Mouse (Mus musculus): ENCODE data around the gene Hist2h3c2. TPM values are rescaled to one million over a fixed set of nuclear protein-coding genes. Genes with fewer than 3 reads are reported as not detected.

Hist2h3c2 gene
- polyA plus RNA-seq, 1 experiment from 2014 or later: 6.5 TPM

DNA sequence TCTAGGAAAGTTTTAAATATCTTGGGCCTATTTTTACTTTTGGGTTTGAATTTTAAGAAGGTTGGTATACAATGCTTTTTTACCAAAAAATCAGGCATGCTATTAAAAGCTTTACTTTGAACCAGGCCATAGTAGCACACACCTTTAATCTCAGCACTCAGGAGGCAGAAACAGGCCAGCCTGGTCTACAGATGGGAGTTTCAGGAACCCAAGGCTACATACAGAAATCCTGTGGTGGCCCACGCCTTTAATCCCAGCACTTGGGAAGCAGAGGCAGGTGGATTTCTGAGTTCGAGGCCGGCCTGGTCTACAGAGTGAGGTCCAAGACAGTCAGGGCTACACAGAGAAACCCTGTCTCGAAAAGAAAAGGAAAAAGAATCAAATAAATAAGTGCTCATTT, 28.6 kb upstream of the Hist2h3c2 start:
- Histone ChIP-seq H3K4me1 (replicated peaks) (peaks cover 11% of the 10 kb centered on the region), H3K27ac (peak overlapping the region; percentile 83; the same call in 1 of the 2 replicates), H3K4me3 (replicated peaks) (no peak overlapping the region), H3K9me3 (no peaks in the 10 kb centered on the region), H3K36me3 (no peaks in the 10 kb centered on the region), H3K4me2 (replicated peaks) (peak overlapping the region; percentile 51; the same call in 1 of the 2 replicates), H3K9ac (no peak overlapping the region; the same call in 1 of the 2 replicates), H3K27me3 (replicated peaks) (no peaks in the 10 kb centered on the region)
- ATAC-seq: no peak
- 77% methylated on average over 4 of the region's 4 CpGs for WGBS

DNA sequence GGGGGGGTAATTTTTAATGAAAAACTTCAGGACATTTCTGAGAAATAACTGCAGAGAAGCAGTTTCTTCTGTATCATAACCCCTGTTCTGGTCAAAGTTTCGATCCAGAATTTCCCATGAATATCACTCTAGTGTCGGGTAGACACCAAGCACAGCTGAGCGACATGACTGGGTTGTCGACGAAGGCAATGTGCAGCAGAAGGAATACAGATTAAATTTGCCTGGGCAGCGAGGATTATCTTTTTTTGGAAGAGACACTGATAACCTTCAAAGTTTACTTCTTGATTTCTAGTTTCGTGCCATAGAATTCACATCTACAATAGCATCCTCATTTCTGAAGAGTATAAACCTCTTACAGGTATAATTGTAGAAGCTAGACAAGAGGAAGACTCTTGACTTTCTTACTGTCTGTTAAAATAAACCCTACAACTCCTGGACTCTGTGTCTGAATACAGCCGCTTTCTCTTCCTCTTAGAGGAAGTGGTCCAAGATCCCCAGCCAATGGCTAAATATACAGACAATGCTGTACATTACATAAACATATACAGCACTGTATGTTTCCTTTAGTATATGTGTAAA, 27.3 kb upstream of the Hist2h3c2 start:
- no peak overlapping the region for H3K9ac ChIP-seq
- H3K4me2 ChIP-seq (replicated peaks): no peak overlapping the region
- H3K36me3 ChIP-seq: no peaks in the 10 kb centered on the region
- no peak overlapping the region for H3K4me3 ChIP-seq (replicated peaks)
- H3K27ac ChIP-seq: no peak overlapping the region
- H3K9me3 ChIP-seq: no peaks in the 10 kb centered on the region
- H3K27me3 ChIP-seq (replicated peaks): no peaks in the 10 kb centered on the region
- ATAC-seq: no peak
- WGBS: 88% methylated on average over 8 of the region's 8 CpGs
- peaks cover 17% of the 10 kb centered on the region for H3K4me1 ChIP-seq (replicated peaks)

DNA sequence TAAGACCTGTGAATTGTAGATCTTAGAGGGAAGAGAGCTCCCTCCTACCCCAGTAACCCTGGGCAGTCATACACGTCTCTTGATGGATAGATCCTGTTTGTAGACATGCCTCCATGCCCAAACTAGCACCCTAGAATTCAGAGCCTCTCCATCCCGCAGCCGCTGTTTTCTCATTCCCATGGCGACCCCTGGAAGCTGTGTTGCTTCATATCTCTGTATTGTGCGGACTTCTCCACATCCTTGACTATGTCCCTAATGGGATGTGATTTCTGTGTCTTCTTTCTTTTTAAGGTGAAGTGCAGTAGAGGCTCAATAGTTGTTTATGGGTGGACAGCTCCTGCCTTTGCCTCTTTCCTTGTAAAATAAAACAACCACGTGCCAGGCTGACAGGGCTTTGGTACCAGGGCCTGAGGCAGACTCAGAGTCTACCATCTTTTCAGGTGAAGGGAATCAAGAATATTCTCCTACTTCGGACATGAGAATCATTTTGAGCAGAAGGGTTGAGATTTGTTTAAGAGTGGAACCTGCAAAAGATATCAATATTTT, 25.6 kb upstream of the Hist2h3c2 start:
- Histone ChIP-seq H3K4me2 (replicated peaks) (peak overlapping the region; percentile 72), H3K27ac (peak overlapping the region; percentile 94), H3K4me1 (replicated peaks) (peaks cover 17% of the 10 kb centered on the region), H3K9me3 (no peaks in the 10 kb centered on the region), H3K36me3 (no peaks in the 10 kb centered on the region), H3K27me3 (replicated peaks) (no peaks in the 10 kb centered on the region), H3K4me3 (replicated peaks) (0 out of 2 replicates have a peak overlapping the region, but pooled peaks have one; percentile 53), H3K9ac (peak overlapping the region; percentile 59)
- 73% methylated on average over 7 of the region's 7 CpGs for WGBS
- no peak for ATAC-seq

DNA sequence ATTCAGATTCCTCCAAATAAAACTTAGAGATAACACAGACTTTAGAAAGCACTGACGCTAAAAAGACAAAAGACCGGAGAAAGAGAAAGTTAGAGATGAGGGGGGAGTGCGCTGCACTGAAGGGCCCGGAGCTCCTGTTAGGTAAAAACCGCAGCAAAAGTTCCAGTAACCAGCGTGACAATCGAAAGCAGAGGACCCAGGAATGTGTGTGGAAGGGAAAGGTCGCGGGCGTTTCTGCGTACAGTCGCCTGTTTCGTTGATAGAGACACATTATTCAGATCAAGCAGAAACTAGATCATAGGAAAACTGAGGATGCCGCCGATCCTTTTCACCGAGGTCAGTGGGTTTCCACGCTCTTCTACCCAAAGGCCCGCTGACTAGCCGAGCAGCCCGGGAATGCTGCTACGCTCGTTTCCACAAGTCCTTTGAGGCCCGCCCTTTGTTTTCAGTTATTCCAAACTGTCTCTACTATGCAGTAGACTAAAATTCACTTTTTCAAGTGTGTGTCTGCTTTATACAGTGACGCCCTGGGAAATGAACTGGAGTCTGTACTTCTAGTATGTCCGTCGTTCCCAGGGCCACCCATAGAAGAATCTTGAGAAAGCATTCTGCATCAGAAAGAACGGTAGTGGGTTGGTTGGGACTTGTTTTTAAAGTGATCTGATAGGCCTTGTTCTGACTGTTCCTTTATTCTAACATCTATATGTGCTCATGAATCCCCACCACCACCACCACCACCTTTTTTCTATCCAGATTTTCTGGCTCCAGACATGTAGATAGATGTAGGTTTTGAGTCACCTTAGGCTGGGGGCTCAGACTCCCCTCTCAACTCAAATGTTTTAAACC, 24.9 kb upstream of the Hist2h3c2 start:
- Histone ChIP-seq H3K27me3 (replicated peaks) (no peaks in the 10 kb centered on the region), H3K4me3 (replicated peaks) (peak overlapping the region; percentile 53), H3K9ac (peak overlapping the region; percentile 59), H3K4me1 (replicated peaks) (peaks cover 17% of the 10 kb centered on the region), H3K9me3 (no peaks in the 10 kb centered on the region), H3K36me3 (no peaks in the 10 kb centered on the region), H3K4me2 (replicated peaks) (peak overlapping the region; percentile 72), H3K27ac (peak overlapping the region; percentile 94)
- 5% methylated on average over 27 of the region's 27 CpGs for WGBS
- peak; percentile 45 for ATAC-seq

DNA sequence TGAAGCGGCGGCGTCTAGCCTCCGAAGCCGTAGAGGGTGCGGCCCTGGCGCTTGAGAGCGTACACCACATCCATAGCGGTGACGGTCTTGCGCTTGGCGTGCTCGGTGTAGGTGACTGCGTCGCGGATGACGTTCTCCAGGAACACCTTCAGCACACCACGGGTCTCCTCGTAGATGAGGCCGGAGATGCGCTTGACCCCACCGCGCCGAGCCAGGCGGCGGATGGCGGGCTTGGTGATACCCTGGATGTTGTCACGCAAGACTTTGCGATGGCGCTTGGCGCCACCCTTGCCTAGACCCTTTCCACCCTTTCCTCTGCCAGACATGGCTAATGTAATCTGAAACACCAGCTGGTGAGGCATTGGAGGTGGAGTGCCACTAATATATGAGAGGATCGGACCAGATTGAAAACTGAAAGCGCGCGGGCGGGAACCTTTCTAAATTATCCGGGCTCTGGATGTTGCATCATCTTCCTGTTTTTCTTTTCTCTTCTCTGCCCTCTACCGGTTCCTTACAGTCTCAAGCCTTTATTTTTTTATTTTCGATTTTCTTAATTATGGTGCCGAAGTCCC, 24.1 kb upstream of the Hist2h3c2 start, which contains the start of gene Hist2h4:
Hist2h4 (minus strand) TSS at position 333 of the 572 bp plus-strand sequence.
- peak within 1 kb of the TSS; percentile 99 for H3K27ac ChIP-seq
- H3K9ac ChIP-seq: peak within 1 kb of the TSS; percentile 68
- peak within 1 kb of the TSS; percentile 53 for H3K4me3 ChIP-seq (replicated peaks)
- H3K4me1 ChIP-seq (replicated peaks): peaks cover 17% of the 10 kb centered on the region
- no peaks in the 10 kb centered on the region for H3K9me3 ChIP-seq
- under 1% methylated on average over 40 of the region's 40 CpGs for WGBS
- no peaks in the 10 kb centered on the region for H3K27me3 ChIP-seq (replicated peaks)
- H3K36me3 ChIP-seq: no peaks in the 10 kb centered on the region
- H3K4me2 ChIP-seq (replicated peaks): peak within 1 kb of the TSS; percentile 72
- ATAC-seq: peak; percentile 91

DNA sequence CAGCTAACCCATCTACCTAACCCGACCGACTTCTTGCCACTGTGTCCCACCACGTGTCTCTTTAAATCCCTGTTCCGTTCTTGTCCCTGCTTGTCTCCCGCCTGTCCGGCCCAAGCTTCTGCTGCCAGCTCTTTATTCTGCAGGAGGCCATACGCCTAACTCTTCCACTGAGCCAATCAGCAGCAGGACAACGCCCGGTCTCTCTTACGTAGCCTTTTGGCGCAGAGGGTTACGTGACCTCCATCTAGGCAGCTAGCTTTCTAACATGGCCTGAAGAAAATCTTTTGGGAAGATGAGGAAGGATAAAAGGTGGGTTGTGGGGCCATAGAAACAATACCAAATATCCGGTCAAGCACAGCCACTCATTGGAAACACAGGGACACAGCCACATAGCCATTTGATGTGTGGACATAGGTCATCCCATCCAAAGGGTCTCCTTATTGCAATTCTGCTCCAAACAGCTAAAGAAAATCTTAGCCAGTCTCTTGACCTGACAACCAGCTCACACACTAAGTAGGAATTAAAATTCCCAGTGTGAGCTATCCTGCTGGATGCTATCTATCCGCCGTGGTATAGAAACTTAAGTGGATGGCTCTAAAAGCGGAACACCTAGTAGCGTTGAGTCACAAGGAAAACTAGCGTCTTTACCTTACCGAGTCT, 23.4 kb upstream of the Hist2h3c2 start:
- Histone ChIP-seq H3K27ac (peak overlapping the region; percentile 99), H3K27me3 (replicated peaks) (no peaks in the 10 kb centered on the region), H3K36me3 (no peaks in the 10 kb centered on the region), H3K9ac (peak overlapping the region; percentile 68), H3K4me1 (replicated peaks) (peaks cover 13% of the 10 kb centered on the region), H3K4me3 (replicated peaks) (peak overlapping the region; percentile 53), H3K9me3 (no peaks in the 10 kb centered on the region), H3K4me2 (replicated peaks) (peak overlapping the region; percentile 72)
- ATAC-seq: peak; percentile 85
- WGBS: under 1% methylated on average over 19 of the region's 19 CpGs

DNA sequence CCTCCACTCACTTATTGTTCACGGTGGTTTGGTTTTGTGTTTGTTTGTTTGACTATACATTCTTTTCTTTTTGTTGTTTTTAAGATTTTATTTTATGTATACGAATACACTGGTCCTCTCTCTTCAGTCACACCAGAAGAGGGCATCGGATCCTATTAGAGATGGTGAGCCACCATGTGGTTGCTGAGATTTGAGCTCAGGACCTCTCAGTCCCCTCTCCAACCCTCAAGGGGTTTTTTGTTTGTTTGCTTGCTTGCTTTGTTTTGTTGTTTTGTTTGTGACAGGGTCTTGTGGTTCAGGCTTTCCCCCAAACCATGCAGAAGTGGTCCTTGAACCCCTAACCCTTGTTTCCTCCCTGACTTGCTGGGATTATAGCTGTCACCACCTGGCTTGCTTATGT, 22.7 kb upstream of the Hist2h3c2 start:
- H3K27ac ChIP-seq: peak overlapping the region; percentile 99
- H3K36me3 ChIP-seq: no peaks in the 10 kb centered on the region
- no peaks in the 10 kb centered on the region for H3K9me3 ChIP-seq
- no peak for ATAC-seq
- no peaks in the 10 kb centered on the region for H3K27me3 ChIP-seq (replicated peaks)
- peaks cover 14% of the 10 kb centered on the region for H3K4me1 ChIP-seq (replicated peaks)
- 58% methylated on average over 3 of the region's 3 CpGs for WGBS
- H3K9ac ChIP-seq: no peak overlapping the region; the same call in 1 of the 2 replicates
- peak overlapping the region; percentile 72 for H3K4me2 ChIP-seq (replicated peaks)
- peak overlapping the region; percentile 53 for H3K4me3 ChIP-seq (replicated peaks)

DNA sequence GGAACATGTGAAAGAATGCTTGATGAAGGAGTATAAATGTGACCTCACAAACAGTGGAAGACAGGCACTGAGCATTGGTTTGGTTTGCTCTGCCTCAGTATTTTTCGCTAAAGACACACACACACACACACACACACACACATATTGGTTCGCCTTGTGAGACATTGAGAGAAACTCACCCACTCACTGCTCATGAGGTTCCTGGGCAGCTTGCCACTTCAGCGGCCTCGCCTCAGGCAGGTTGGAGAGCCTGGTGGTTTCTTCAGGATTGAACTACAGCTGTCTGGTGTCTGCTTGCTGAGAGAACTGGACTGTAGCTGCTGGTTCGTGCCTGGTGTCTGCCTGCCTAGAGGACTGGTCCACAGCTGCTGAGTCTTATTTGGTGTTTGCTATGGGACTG, 21.3 kb upstream of the Hist2h3c2 start:
- H3K9ac ChIP-seq: no peak overlapping the region
- no peaks in the 10 kb centered on the region for H3K36me3 ChIP-seq
- no peak overlapping the region for H3K4me3 ChIP-seq (replicated peaks)
- peaks cover 16% of the 10 kb centered on the region for H3K4me1 ChIP-seq (replicated peaks)
- ATAC-seq: no peak
- WGBS: 88% methylated on average over 5 of the region's 5 CpGs
- H3K27ac ChIP-seq: no peak overlapping the region
- H3K27me3 ChIP-seq (replicated peaks): no peaks in the 10 kb centered on the region
- H3K9me3 ChIP-seq: no peaks in the 10 kb centered on the region
- H3K4me2 ChIP-seq (replicated peaks): no peak overlapping the region

DNA sequence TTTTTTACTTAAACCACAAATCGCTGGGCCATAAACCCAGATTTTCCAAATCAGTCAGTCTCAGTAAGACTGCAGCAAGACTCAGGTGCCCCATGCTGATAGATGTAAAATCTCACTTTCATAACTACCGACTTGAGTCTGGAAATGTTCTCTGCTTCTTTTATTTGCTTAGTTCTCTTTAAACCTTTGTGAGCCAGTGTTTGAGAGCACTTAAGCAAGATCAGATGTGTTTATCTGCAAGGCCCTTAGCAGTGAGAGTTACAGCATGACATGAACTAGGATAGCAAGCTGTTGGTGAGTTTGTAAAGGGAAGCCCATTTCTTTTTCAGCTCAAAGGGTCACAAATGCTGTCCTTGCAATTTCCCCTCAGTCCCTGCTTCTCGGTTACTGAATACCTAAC, 18.3 kb upstream of the Hist2h3c2 start:
- no peak overlapping the region for H3K4me3 ChIP-seq (replicated peaks)
- no peak overlapping the region for H3K9ac ChIP-seq
- H3K27ac ChIP-seq: no peak overlapping the region
- no peaks in the 10 kb centered on the region for H3K27me3 ChIP-seq (replicated peaks)
- no peak overlapping the region for H3K4me2 ChIP-seq (replicated peaks)
- ATAC-seq: no peak
- no peaks in the 10 kb centered on the region for H3K36me3 ChIP-seq
- 72% methylated on average over 3 of the region's 3 CpGs for WGBS
- peaks cover 10% of the 10 kb centered on the region; the same call in 1 of the 2 replicates for H3K4me1 ChIP-seq (replicated peaks)
- no peaks in the 10 kb centered on the region for H3K9me3 ChIP-seq

DNA sequence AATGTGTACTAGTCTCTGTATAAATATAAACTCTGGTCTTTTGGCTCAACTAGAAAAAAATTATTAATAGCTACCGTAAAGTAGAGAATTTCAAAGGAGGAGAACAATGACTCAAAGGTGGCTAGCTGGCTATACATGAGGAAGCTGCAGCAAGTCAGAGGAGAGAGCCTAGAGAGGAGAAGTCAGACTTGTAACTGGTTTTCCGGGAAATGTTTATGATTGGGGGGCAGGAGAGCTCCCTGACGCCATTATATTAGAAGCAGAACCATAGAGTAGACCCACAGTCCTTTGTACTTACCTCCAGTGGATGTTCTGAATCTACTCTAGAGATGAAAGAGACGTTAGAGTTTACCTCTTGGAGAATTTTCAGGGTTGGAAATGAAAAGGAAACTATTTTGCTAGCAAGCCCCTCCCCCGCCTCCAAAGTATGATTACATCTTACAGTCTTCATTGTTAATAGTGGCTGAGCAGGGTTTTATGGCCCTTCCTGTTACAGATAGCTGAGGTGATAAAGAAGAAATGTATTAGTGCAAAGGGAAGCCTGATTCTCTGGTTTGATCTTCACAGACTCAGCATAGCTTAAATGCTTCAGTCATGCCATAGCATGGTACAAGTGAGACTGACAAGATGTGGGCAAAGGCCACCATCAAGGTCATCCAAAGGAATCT, 17.1 kb upstream of the Hist2h3c2 start:
- Histone ChIP-seq H3K27me3 (replicated peaks) (no peaks in the 10 kb centered on the region), H3K27ac (peak overlapping the region; percentile 20; the same call in 1 of the 2 replicates), H3K4me3 (replicated peaks) (no peak overlapping the region), H3K4me2 (replicated peaks) (peak overlapping the region; percentile 1), H3K9me3 (no peaks in the 10 kb centered on the region), H3K9ac (no peak overlapping the region), H3K36me3 (no peaks in the 10 kb centered on the region), H3K4me1 (replicated peaks) (peaks cover 4% of the 10 kb centered on the region; the same call in 1 of the 2 replicates)
- peak; percentile 72 for ATAC-seq
- 41% methylated on average over 5 of the region's 5 CpGs for WGBS

DNA sequence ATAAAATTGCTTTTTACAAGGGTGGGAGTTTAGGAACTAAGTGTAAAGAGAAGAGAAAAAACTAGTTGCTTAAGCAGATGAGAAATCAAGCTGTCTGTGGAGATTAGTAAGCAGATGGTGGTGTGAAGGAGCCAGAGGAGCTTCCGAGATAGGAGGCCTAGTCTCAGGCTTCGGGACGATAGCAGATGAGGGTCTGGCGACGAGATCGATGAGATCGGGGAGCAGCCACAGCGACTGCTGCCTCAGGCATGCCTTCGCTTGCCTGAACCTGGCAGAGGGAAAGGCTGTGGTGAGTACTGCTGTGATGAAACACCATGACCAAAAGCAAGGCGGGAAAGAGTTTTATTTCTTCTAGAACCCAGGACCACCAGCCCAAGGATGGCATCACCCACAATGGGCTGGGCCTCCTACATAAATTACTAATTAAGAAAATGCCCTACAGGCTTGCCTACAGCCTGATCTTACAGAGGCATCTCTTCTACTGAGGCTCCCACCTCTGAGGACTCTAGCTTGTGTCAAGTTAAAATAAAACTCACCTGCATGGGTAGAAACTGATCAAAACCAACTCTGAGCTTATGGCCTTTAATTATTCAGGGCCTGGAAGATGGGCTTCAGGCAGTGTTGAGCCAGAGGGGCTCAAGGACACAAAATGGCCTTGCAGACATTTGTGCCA, 15.9 kb upstream of the Hist2h3c2 start:
- 50% methylated on average over 10 of the region's 10 CpGs for WGBS
- no peaks in the 10 kb centered on the region for H3K27me3 ChIP-seq (replicated peaks)
- H3K9ac ChIP-seq: no peak overlapping the region
- peaks cover 9% of the 10 kb centered on the region; the same call in 1 of the 2 replicates for H3K4me1 ChIP-seq (replicated peaks)
- H3K4me2 ChIP-seq (replicated peaks): no peak overlapping the region
- H3K36me3 ChIP-seq: no peaks in the 10 kb centered on the region
- no peak overlapping the region for H3K4me3 ChIP-seq (replicated peaks)
- H3K9me3 ChIP-seq: no peaks in the 10 kb centered on the region
- no peak overlapping the region for H3K27ac ChIP-seq
- peak; percentile 44; the same call in 1 of the 2 replicates for ATAC-seq
